Mouse (Mus musculus) kidney, postnatal 0 days (tissue): ENCODE results near the gene Cobl. TPM values are rescaled to one million over a fixed set of nuclear protein-coding genes. Genes with fewer than 3 reads are reported as not detected.

Experiments
- ATAC-seq: fragments of 200-750 bp; cut with Nextera tagmentation; replicated peaks from 2 replicates; pipeline ENCODE4 v1.8.0; 2017; ENCODE audit warnings: low read depth, moderate number of reproducible peaks, moderate TSS enrichment, moderate library complexity; ENCODE audit not compliant: low FRiP score
- DNase-seq: peaks from one replicate; pipeline ENCODE4 v3.0.0-alpha.2; 2016; ENCODE audit warnings: low spot score
- H3K27ac ChIP-seq: fragments of 300-500 bp; sonication (generic); 2 replicates; pipeline ENCODE4 v1.5.1; 2014; ENCODE audit warnings: mild to moderate bottlenecking
- H3K27me3 ChIP-seq: fragments of 300-500 bp; sonication (generic); 2 replicates; pipeline ENCODE4 v1.6.1; 2014; ENCODE audit warnings: low read length, mixed read lengths; ENCODE audit not compliant: insufficient read depth
- H3K36me3 ChIP-seq: fragments of 300-500 bp; sonication (generic); 2 replicates; pipeline ENCODE4 v1.6.1; 2014; ENCODE audit warnings: low read length, mixed read lengths; ENCODE audit not compliant: insufficient read depth
- H3K4me1 ChIP-seq: fragments of 300-500 bp; sonication (generic); replicated peaks from 2 replicates; pipeline ENCODE4 v1.6.1; 2014; ENCODE audit warnings: antibody characterized with exemption, low read length, mixed read lengths; ENCODE audit not compliant: insufficient read depth
- H3K4me2 ChIP-seq: fragments of 300-500 bp; sonication (generic); 2 replicates; pipeline ENCODE4 v1.6.1; 2014; ENCODE audit warnings: mild to moderate bottlenecking, low read length, moderate library complexity, mixed read lengths
- H3K4me3 ChIP-seq: fragments of 300-500 bp; sonication (generic); replicated peaks from 2 replicates; pipeline ENCODE4 v1.5.1; 2014; ENCODE audit warnings: low read depth, low read length
- H3K9ac ChIP-seq: fragments of 300-500 bp; sonication (generic); 2 replicates; pipeline ENCODE4 v1.6.1; 2014; ENCODE audit warnings: low read depth, low read length
- H3K9me3 ChIP-seq: fragments of 300-500 bp; sonication (generic); replicated peaks from 2 replicates; pipeline ENCODE4 v1.6.1; 2016; ENCODE audit warnings: low read length, inconsistent platforms, mixed read lengths
- CTCF ChIP-seq: IDR thresholded peaks from 2 replicates; pipeline ENCODE4 v1.5.1; 2016; ENCODE audit warnings: antibody characterized with exemption, low read depth, mild to moderate bottlenecking, moderate library complexity
- WGBS: fragments of 180-500 bp; shearing (Covaris S2); extraction: QIAGEN DNeasy Blood & Tissue Kit; methylation state at CpG from one replicate; pipeline ENCODE4 v1.1.7; 2014; 5-methylcytosine and 5-hydroxymethylcytosine counted together
- polyA plus RNA-seq: library from polyadenylated mRNA; unstranded; fragments of >200 nt; fragmentation: Nextera tagmentation; extraction: Ambion mirVana; gene quantifications from 2 replicates; pipeline ENCODE4 v1.2.1, GENCODE M21; 2015

Gene Cobl
- polyA plus RNA-seq, 1 experiment from 2014 or later, result 8.1 TPM

- no peak overlapping the region for H3K9ac ChIP-seq
- H3K27ac ChIP-seq, result no peak overlapping the region
- no peaks in the 10 kb centered on the region for H3K9me3 ChIP-seq
- no peak overlapping the region for H3K4me2 ChIP-seq
- peak; percentile 91 for DNase-seq
- peak; percentile 89 for TF ChIP-seq CTCF
- no peaks in the 10 kb centered on the region for H3K4me1 ChIP-seq
- no peaks in the 10 kb centered on the region for H3K27me3 ChIP-seq
- no peak overlapping the region for H3K4me3 ChIP-seq
- 15% methylated on average over 2 of the region's 2 CpGs for WGBS
- H3K36me3 ChIP-seq, result no peaks in the 10 kb centered on the region
- no peak; the same call in 1 of the 2 replicates for ATAC-seq
Observed at GRCm38 (mm10) chr11:12359336-12360000, 105.3 kb downstream of the Cobl start.

- no peaks in the 10 kb centered on the region for H3K9me3 ChIP-seq
- H3K4me2 ChIP-seq, result no peak overlapping the region
- TF ChIP-seq CTCF, result no peak
- ATAC-seq (no peak), DNase-seq (no peak)
- 60% methylated on average over 4 of the region's 4 CpGs for WGBS
- H3K9ac ChIP-seq, result no peak overlapping the region
- H3K4me3 ChIP-seq, result no peak overlapping the region
- H3K36me3 ChIP-seq, result no peaks in the 10 kb centered on the region
- no peaks in the 10 kb centered on the region for H3K4me1 ChIP-seq
- H3K27me3 ChIP-seq, result no peaks in the 10 kb centered on the region
- H3K27ac ChIP-seq, result no peak overlapping the region
Observed at GRCm38 (mm10) chr11:12358602-12359001, 106.2 kb downstream of the Cobl start.

- 73% methylated on average over 3 of the region's 3 CpGs for WGBS
- no peak for TF ChIP-seq CTCF
- no peak overlapping the region for H3K27ac ChIP-seq
- no peaks in the 10 kb centered on the region for H3K36me3 ChIP-seq
- H3K27me3 ChIP-seq, result no peaks in the 10 kb centered on the region
- H3K9me3 ChIP-seq, result no peaks in the 10 kb centered on the region
- peaks cover 3% of the 10 kb centered on the region; the same call in 1 of the 2 replicates for H3K4me1 ChIP-seq
- no peak overlapping the region for H3K4me2 ChIP-seq
- DNase-seq, result peak; percentile 66
- ATAC-seq, result no peak
- no peak overlapping the region for H3K4me3 ChIP-seq
- H3K9ac ChIP-seq, result no peak overlapping the region
Observed at GRCm38 (mm10) chr11:12355681-12356080, 109.1 kb downstream of the Cobl start.

- Histone ChIP-seq H3K4me1 (peaks cover 3% of the 10 kb centered on the region; the same call in 1 of the 2 replicates), H3K27me3 (no peaks in the 10 kb centered on the region), H3K4me3 (no peak overlapping the region), H3K27ac (no peak overlapping the region), H3K4me2 (no peak overlapping the region), H3K9ac (no peak overlapping the region), H3K36me3 (no peaks in the 10 kb centered on the region), H3K9me3 (no peaks in the 10 kb centered on the region)
- ATAC-seq (no peak), DNase-seq (peak; percentile 41)
- WGBS, result 27% methylated on average over 3 of the region's 3 CpGs
- no peak for TF ChIP-seq CTCF
Observed at GRCm38 (mm10) chr11:12350986-12351546, 113.7 kb downstream of the Cobl start.

- no peak for DNase-seq
- Histone ChIP-seq H3K4me3 (no peak overlapping the region), H3K27me3 (no peaks in the 10 kb centered on the region), H3K27ac (no peak overlapping the region), H3K9me3 (no peaks in the 10 kb centered on the region), H3K4me1 (peaks cover 3% of the 10 kb centered on the region; the same call in 1 of the 2 replicates), H3K4me2 (no peak overlapping the region), H3K36me3 (no peaks in the 10 kb centered on the region), H3K9ac (no peak overlapping the region)
- WGBS, result 76% methylated on average over 1 of the region's 1 CpGs
- no peak for TF ChIP-seq CTCF
- ATAC-seq, result no peak
Observed at GRCm38 (mm10) chr11:12350086-12350485, 114.7 kb downstream of the Cobl start.

GRCm38 (mm10) chr11:12346486-12346885 is 118.3 kb downstream of the Cobl start:
- TF ChIP-seq CTCF, result no peak
- 75% methylated on average over 2 of the region's 2 CpGs for WGBS
- H3K27me3 ChIP-seq, result no peaks in the 10 kb centered on the region
- H3K36me3 ChIP-seq, result no peaks in the 10 kb centered on the region
- DNase-seq, result no peak
- peaks cover 3% of the 10 kb centered on the region; the same call in 1 of the 2 replicates for H3K4me1 ChIP-seq
- H3K4me2 ChIP-seq, result no peak overlapping the region
- no peaks in the 10 kb centered on the region for H3K9me3 ChIP-seq
- ATAC-seq, result no peak
- no peak overlapping the region for H3K27ac ChIP-seq
- H3K9ac ChIP-seq, result no peak overlapping the region
- no peak overlapping the region for H3K4me3 ChIP-seq
